Comparison of ENCODE assay signal across 27 mouse cellular contexts in genomic region chr1:157208754-157209153, GRCm38 (mm10).
DNase-seq lines count a peak whose midpoint lies in the region; ATAC-seq lines count a peak whose summit lies in the region.
"Had no signal": no experiment of that assay in that cellular context is flagged by ENCODE, and none has a peak within 500 bp of the region (broad histone marks: within the 10 kb centered on the region; RNA-seq: fewer than 3 reads in every experiment).

No protein-coding gene starts in this region.

- no peak for DNase-seq in embryonic facial prominence, embryonic 10.5 days (ENCODE audit: low spot score)
- no peak for DNase-seq in kidney, postnatal 14 days
- no peak for DNase-seq in lung, postnatal 4 days
- DNase-seq in embryonic facial prominence, embryonic 14.5 days (ENCODE audit: low spot score): peak; percentile 78
- DNase-seq in right cerebral cortex, adult 2 months (ENCODE audit: low spot score in 2 of 2): no peak
- DNase-seq: adrenal gland, postnatal 10 days; cerebellum, adult 8-10 months; gastrocnemius, postnatal 36 days; heart, postnatal 10 days; kidney, adult 18-20 months; layer of hippocampus, adult 9-11 months; liver; right cerebral cortex, postnatal 25 days; spleen, adult 18-20 months; thymus, postnatal 14 days had no signal

- H3K9ac ChIP-seq in embryonic facial prominence, embryonic 12.5 days: no peak overlapping the region
- no peak overlapping the region for H3K9ac ChIP-seq in kidney, embryonic 15.5 days
- H3K9ac ChIP-seq in lung, embryonic 16.5 days (ENCODE audit: low read length): no peak overlapping the region
- H3K9ac ChIP-seq in embryonic facial prominence, embryonic 14.5 days (ENCODE audit: low read depth, low read length): no peak overlapping the region
- H3K9ac ChIP-seq: embryonic facial prominence, embryonic 13.5 days; forebrain, embryonic 13.5 days; hindbrain, embryonic 12.5 days; liver, embryonic 15.5 days; midbrain, embryonic 15.5 days; neural tube, embryonic 12.5 days had no signal

- no peaks in the 10 kb centered on the region for H3K27me3 ChIP-seq in embryonic facial prominence, embryonic 12.5 days
- H3K27me3 ChIP-seq in embryonic facial prominence, embryonic 10.5 days (replicated peaks; ENCODE audit: low read depth, poor library complexity, severe bottlenecking): no peaks in the 10 kb centered on the region
- no peaks in the 10 kb centered on the region for H3K27me3 ChIP-seq in kidney, embryonic 15.5 days
- H3K27me3 ChIP-seq in lung, embryonic 16.5 days (ENCODE audit: control insufficient read depth, insufficient read depth, low read depth, low read length): no peaks in the 10 kb centered on the region
- H3K27me3 ChIP-seq in embryonic facial prominence, embryonic 14.5 days (replicated peaks; ENCODE audit: control insufficient read depth, insufficient read depth, low read length): no peaks in the 10 kb centered on the region
- H3K27me3 ChIP-seq: embryonic facial prominence, embryonic 13.5 days; forebrain, embryonic 13.5 days; hindbrain, embryonic 12.5 days; liver, embryonic 15.5 days; midbrain, embryonic 15.5 days; neural tube, embryonic 12.5 days had no signal

- no peaks in the 10 kb centered on the region for H3K9me3 ChIP-seq in embryonic facial prominence, embryonic 12.5 days
- peaks cover 10% of the 10 kb centered on the region; the same call in 1 of the 2 replicates for H3K9me3 ChIP-seq in embryonic facial prominence, embryonic 10.5 days
- H3K9me3 ChIP-seq in kidney, embryonic 15.5 days (replicated peaks): 0 out of 2 replicates have a peak, but pooled peaks cover 5% of the 10 kb centered on the region
- no peaks in the 10 kb centered on the region; the same call in 1 of the 2 replicates for H3K9me3 ChIP-seq in lung, embryonic 16.5 days (ENCODE audit: control insufficient read depth, low read length)
- H3K9me3 ChIP-seq in embryonic facial prominence, embryonic 14.5 days (ENCODE audit: control insufficient read depth, low read length): peaks cover 10% of the 10 kb centered on the region
- H3K9me3 ChIP-seq: embryonic facial prominence, embryonic 13.5 days; liver, embryonic 15.5 days; midbrain, embryonic 15.5 days had no signal

- no peak for ATAC-seq in embryonic facial prominence, embryonic 12.5 days (ENCODE audit: insufficient number of reproducible peaks, insufficient read depth, low FRiP score, low TSS enrichment)
- ATAC-seq in kidney, embryonic 15.5 days (replicated peaks; ENCODE audit: low FRiP score): peak; percentile 64
- peak; percentile 91 for ATAC-seq in lung, embryonic 16.5 days (ENCODE audit: low read depth)
- ATAC-seq in embryonic facial prominence, embryonic 14.5 days (ENCODE audit: low read depth): peak; percentile 65; the same call in 1 of the 2 replicates
- ATAC-seq: activated CD4-positive, CD25-positive, alpha-beta regulatory T cell, adult 4 months; CD4-positive, CD25-positive, alpha-beta regulatory T cell, adult 4 months; forebrain, embryonic 13.5 days; midbrain, embryonic 15.5 days had no signal

- no peak overlapping the region for H3K4me2 ChIP-seq in embryonic facial prominence, embryonic 12.5 days (replicated peaks)
- H3K4me2 ChIP-seq in kidney, embryonic 15.5 days: no peak overlapping the region
- no peak overlapping the region for H3K4me2 ChIP-seq in lung, embryonic 16.5 days (ENCODE audit: low read depth, low read length)
- H3K4me2 ChIP-seq in embryonic facial prominence, embryonic 14.5 days (ENCODE audit: low read depth, low read length): no peak overlapping the region
- H3K4me2 ChIP-seq: embryonic facial prominence, embryonic 13.5 days; forebrain, embryonic 13.5 days; hindbrain, embryonic 12.5 days; liver, embryonic 15.5 days; midbrain, embryonic 15.5 days; neural tube, embryonic 12.5 days had no signal

- WGBS in embryonic facial prominence, embryonic 12.5 days: 3% methylated on average over 1 of the region's 1 CpGs
- 17% methylated on average over 1 of the region's 1 CpGs for WGBS in embryonic facial prominence, embryonic 10.5 days
- 10% methylated on average over 1 of the region's 1 CpGs for WGBS in kidney, embryonic 15.5 days
- WGBS in lung, embryonic 16.5 days: 5% methylated on average over 1 of the region's 1 CpGs
- 3% methylated on average over 1 of the region's 1 CpGs for WGBS in embryonic facial prominence, embryonic 14.5 days

- H3K36me3 ChIP-seq in embryonic facial prominence, embryonic 12.5 days: no peaks in the 10 kb centered on the region
- H3K36me3 ChIP-seq in embryonic facial prominence, embryonic 10.5 days (replicated peaks): no peaks in the 10 kb centered on the region
- H3K36me3 ChIP-seq in kidney, embryonic 15.5 days: no peaks in the 10 kb centered on the region
- H3K36me3 ChIP-seq in lung, embryonic 16.5 days (ENCODE audit: control insufficient read depth, insufficient read depth, low read length): no peaks in the 10 kb centered on the region
- no peaks in the 10 kb centered on the region for H3K36me3 ChIP-seq in embryonic facial prominence, embryonic 14.5 days (ENCODE audit: control insufficient read depth, insufficient read depth, low read length)
- H3K36me3 ChIP-seq: embryonic facial prominence, embryonic 13.5 days; hindbrain, embryonic 12.5 days; liver, embryonic 15.5 days; midbrain, embryonic 15.5 days; neural tube, embryonic 12.5 days had no signal

- H3K27ac ChIP-seq in embryonic facial prominence, embryonic 12.5 days: peak overlapping the region; percentile 23; the same call in 1 of the 2 replicates
- no peak overlapping the region for H3K27ac ChIP-seq in embryonic facial prominence, embryonic 10.5 days (replicated peaks)
- H3K27ac ChIP-seq in kidney, embryonic 15.5 days: peak overlapping the region; percentile 18; the same call in 1 of the 2 replicates
- H3K27ac ChIP-seq in lung, embryonic 16.5 days (ENCODE audit: low read length): peak overlapping the region; percentile 39; the same call in 1 of the 2 replicates
- H3K27ac ChIP-seq in embryonic facial prominence, embryonic 14.5 days (replicated peaks; ENCODE audit: low read depth, low read length): no peak overlapping the region
- H3K27ac ChIP-seq: embryonic facial prominence, embryonic 13.5 days; forebrain, embryonic 13.5 days; hindbrain, embryonic 12.5 days; liver, embryonic 15.5 days; macrophage; midbrain, embryonic 15.5 days; neural tube, embryonic 12.5 days had no signal

- H3K4me1 ChIP-seq in embryonic facial prominence, embryonic 12.5 days: peaks cover 10% of the 10 kb centered on the region; the same call in 1 of the 2 replicates
- peaks cover 7% of the 10 kb centered on the region; the same call in 1 of the 2 replicates for H3K4me1 ChIP-seq in embryonic facial prominence, embryonic 10.5 days
- peaks cover 6% of the 10 kb centered on the region for H3K4me1 ChIP-seq in kidney, embryonic 15.5 days
- H3K4me1 ChIP-seq in lung, embryonic 16.5 days (replicated peaks; ENCODE audit: control insufficient read depth, insufficient read depth, low read length): peaks cover 11% of the 10 kb centered on the region
- H3K4me1 ChIP-seq in embryonic facial prominence, embryonic 14.5 days (ENCODE audit: control insufficient read depth, insufficient read depth, low read length): peaks cover 2% of the 10 kb centered on the region; the same call in 1 of the 2 replicates
- H3K4me1 ChIP-seq: hindbrain, embryonic 12.5 days; liver, embryonic 15.5 days; midbrain, embryonic 15.5 days; neural tube, embryonic 12.5 days had no signal

- H3K4me3 ChIP-seq in embryonic facial prominence, embryonic 12.5 days: no peak overlapping the region
- no peak overlapping the region for H3K4me3 ChIP-seq in embryonic facial prominence, embryonic 10.5 days
- no peak overlapping the region for H3K4me3 ChIP-seq in kidney, embryonic 15.5 days (replicated peaks)
- H3K4me3 ChIP-seq in lung, embryonic 16.5 days (ENCODE audit: low read length): no peak overlapping the region
- no peak overlapping the region for H3K4me3 ChIP-seq in embryonic facial prominence, embryonic 14.5 days (ENCODE audit: low read depth, low read length)
- H3K4me3 ChIP-seq: embryonic facial prominence, embryonic 13.5 days; forebrain, embryonic 13.5 days; hindbrain, embryonic 12.5 days; liver, embryonic 15.5 days; midbrain, embryonic 15.5 days; neural tube, embryonic 12.5 days had no signal

Comparison
In these comparisons a context has a peak if more than half of its experiments do, and no peak if none do; other contexts are left out.
1. H3K27ac ChIP-seq: peak in embryonic facial prominence, embryonic 12.5 days (single experiment), kidney, embryonic 15.5 days (single experiment) and lung, embryonic 16.5 days (single experiment); none in embryonic facial prominence, embryonic 10.5 days (single experiment) and embryonic facial prominence, embryonic 14.5 days (single experiment).